32 mouse cellular contexts compared by ENCODE assay signal in the genomic region with DNA sequence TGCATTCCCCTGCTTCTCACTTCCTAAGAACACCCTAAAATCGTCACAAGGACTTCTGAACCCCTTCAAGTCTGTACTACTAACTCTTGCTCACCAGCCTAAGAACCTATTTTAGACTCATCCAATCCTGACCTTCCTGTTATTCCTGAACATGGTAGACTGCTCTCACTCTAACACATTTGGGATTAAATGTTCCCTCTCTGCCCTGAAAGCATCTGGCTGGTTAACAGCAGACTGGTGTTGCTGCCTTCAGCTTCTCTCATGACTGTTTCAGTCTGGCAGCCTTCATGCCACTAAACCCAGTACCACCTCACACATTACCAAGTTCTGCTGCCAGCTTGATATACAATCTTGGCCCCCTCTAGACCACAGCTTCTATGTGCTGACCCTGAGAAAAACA. TPM values are rescaled to one million over a fixed set of nuclear protein-coding genes. Genes with fewer than 3 reads are reported as not detected.
"Had no signal": no experiment of that assay in that cellular context is flagged by ENCODE, and none has a peak within 500 bp of the region (broad histone marks: within the 10 kb centered on the region; RNA-seq: fewer than 3 reads in every experiment).

No protein-coding gene starts in this region.

- H3K4me3 ChIP-seq: embryonic facial prominence, embryonic 10.5 days; embryonic facial prominence, embryonic 12.5 days; embryonic facial prominence, embryonic 13.5 days; embryonic facial prominence, embryonic 15.5 days; erythroblast, embryonic 14.5 days; forebrain, embryonic 10.5 days; forebrain, embryonic 12.5 days; forebrain, embryonic 13.5 days; forebrain, embryonic 15.5 days; gastrocnemius, adult 2 months; heart, adult 2 months; heart, embryonic 10.5 days had no signal

- H3K27ac ChIP-seq: embryonic facial prominence, embryonic 10.5 days; embryonic facial prominence, embryonic 12.5 days; embryonic facial prominence, embryonic 13.5 days; embryonic facial prominence, embryonic 15.5 days; forebrain, embryonic 10.5 days; forebrain, embryonic 12.5 days; forebrain, embryonic 13.5 days; forebrain, embryonic 15.5 days; gastrocnemius, adult 2 months; heart, adult 2 months; heart, embryonic 10.5 days had no signal

- DNase-seq: cerebellum, adult 8-10 months; cerebellum, adult 9-10 months; cerebellum, adult 9-11 months; cerebellum, postnatal 10 days; cerebellum, postnatal 14 days; cerebellum, postnatal 25 days; cerebellum, postnatal 36 days; embryo, embryonic 11 days; forebrain, postnatal 0 days; gastrocnemius, adult 2 months; gastrocnemius, postnatal 10 days; gastrocnemius, postnatal 14 days; gastrocnemius, postnatal 25 days; gastrocnemius, postnatal 36 days; heart, adult 11 months; heart, adult 18-20 months; heart, adult 2 months had no signal

RNA-seq across cellular contexts. Expression of a gene that starts 34.4 kb away (rescaled TPM):
- total RNA-seq: common myeloid progenitor, adult 5-6 weeks; gastrocnemius, adult 18-20 months; gastrocnemius, adult 2 months; gastrocnemius, adult 8-10 months; gastrocnemius, postnatal 14 days; gastrocnemius, postnatal 25 days; gastrocnemius, postnatal 36 days; granulocyte monocyte progenitor cell, adult 5-6 weeks; heart, adult 18-20 months; heart, adult 2 months; heart, adult 8-10 months had no signal
- polyA plus RNA-seq: erythroblast, embryonic 14.5 days; heart, adult 2 months had no signal
